Mouse (Mus musculus): ENCODE data around the gene Cnga2. TPM values are rescaled to one million over a fixed set of nuclear protein-coding genes. Genes with fewer than 3 reads are reported as not detected.
"Not testable (repeated sequence)": the region's sequence is repeated elsewhere in the genome, so short reads cannot be mapped to it uniquely, and the experiment has no call there.

Cnga2 gene
- polyA plus RNA-seq, 1 experiment, result not detected

DNA sequence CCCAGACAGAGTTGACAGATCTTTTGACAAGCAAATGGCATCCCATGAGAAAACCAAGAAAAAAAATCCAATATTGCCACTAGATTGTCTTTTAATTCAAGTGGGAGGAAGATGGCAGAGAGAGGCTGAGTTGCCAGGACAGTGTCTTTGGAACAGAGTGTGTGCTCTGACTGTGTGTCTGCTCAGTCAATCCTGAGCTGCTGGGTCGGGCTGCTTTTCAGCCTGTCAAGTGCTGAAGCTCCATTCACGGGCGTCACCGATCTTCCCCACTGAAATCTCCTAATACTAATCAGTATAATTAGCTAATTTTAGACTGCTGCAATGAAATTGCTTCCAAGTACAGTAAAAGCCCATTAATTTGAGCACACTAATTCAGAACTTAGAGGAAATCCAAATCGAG lies 20.3 kb upstream of the Cnga2 start:
- Histone ChIP-seq H3K27ac (ENCODE audit: insufficient read depth, low read depth, low read length) (no peak overlapping the region), H3K4me3 (ENCODE audit: low read depth, low read length) (no peak overlapping the region), H3K4me1 (ENCODE audit: control insufficient read depth, insufficient read depth, insufficient read length, low read length) (no peaks in the 10 kb centered on the region), H3K27me3 (ENCODE audit: control insufficient read depth, insufficient read depth, low read length) (no peaks in the 10 kb centered on the region), H3K36me3 (ENCODE audit: control insufficient read depth, insufficient read depth, low read length) (no peaks in the 10 kb centered on the region)
- WGBS, result 72% methylated on average over 5 of the region's 5 CpGs
- TF ChIP-seq CTCF (IDR thresholded peaks at IDR 0.05; ENCODE audit: extremely low read depth, insufficient read length, insufficient replicate concordance, low read depth, low read length), result no peak
- no peak for TF ChIP-seq POLR2A (IDR thresholded peaks at IDR 0.05; ENCODE audit: low read depth, low read length)

DNA sequence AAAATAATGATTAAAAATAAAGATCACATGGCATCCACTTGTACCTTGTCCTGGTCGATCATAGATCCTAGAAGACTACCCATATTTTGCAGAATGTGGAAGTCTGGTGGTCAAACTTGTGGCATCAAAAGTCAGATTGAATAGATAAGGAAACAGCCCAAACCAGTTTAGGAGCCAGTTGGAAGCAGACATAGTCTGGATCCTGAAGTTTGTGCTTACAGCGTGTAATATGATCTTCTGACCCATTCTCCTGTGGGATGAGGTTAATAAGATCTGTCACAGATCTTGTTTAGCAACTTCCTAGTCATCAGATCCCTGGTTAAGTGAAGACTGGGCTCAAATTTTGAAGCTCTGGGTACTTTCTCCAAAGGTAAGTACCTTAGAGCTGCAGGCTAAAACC lies 19.0 kb upstream of the Cnga2 start, which contains the start of gene Fate1:
Gene Fate1, plus strand, starts transcription at position 301 of the 400 bp plus-strand sequence.
- H3K4me3 ChIP-seq (ENCODE audit: low read depth, low read length), result no peak within 1 kb of the TSS
- no peaks in the 10 kb centered on the region for H3K36me3 ChIP-seq (ENCODE audit: control insufficient read depth, insufficient read depth, low read length)
- H3K4me1 ChIP-seq (ENCODE audit: control insufficient read depth, insufficient read depth, insufficient read length, low read length), result no peaks in the 10 kb centered on the region
- H3K27ac ChIP-seq (ENCODE audit: insufficient read depth, low read depth, low read length), result no peak within 1 kb of the TSS
- WGBS, result 56% methylated on average over 2 of the region's 2 CpGs
- TF ChIP-seq POLR2A (IDR thresholded peaks at IDR 0.05; ENCODE audit: low read depth, low read length), result no peak
- TF ChIP-seq CTCF (IDR thresholded peaks at IDR 0.05; ENCODE audit: extremely low read depth, insufficient read length, insufficient replicate concordance, low read depth, low read length), result no peak
- H3K27me3 ChIP-seq (ENCODE audit: control insufficient read depth, insufficient read depth, low read length), result no peaks in the 10 kb centered on the region

DNA sequence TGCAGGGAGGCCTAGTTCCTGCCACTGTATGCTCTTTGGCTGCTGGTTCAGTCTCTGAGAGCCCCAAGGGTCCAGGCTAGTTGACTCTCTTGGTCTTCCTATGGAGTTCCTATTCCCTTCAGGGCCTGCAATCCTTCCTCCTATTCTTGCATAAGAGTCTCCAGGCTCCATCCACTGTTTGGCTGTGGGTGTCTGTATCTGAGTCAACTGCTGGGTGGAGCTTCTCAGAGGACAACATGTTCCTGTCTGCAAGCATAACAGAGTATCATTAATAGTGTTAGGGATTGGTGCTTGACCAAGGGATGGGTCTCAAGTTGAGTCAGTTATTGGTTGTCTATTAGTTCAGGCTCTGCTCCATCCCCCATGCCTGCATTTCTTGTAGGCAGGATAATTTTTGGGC lies 14.0 kb upstream of the Cnga2 start:
- H3K36me3 ChIP-seq (ENCODE audit: control insufficient read depth, insufficient read depth, low read length); H3K27me3 ChIP-seq (ENCODE audit: control insufficient read depth, insufficient read depth, low read length); H3K27ac ChIP-seq (ENCODE audit: insufficient read depth, low read depth, low read length); H3K4me1 ChIP-seq (ENCODE audit: control insufficient read depth, insufficient read depth, insufficient read length, low read length); H3K4me3 ChIP-seq (ENCODE audit: low read depth, low read length): not testable (repeated sequence)

GRCm38 (mm10) chrX:71980443-71980842 lies 11.2 kb upstream of the Cnga2 start:
- Histone ChIP-seq H3K4me1 (ENCODE audit: control insufficient read depth, insufficient read depth, insufficient read length, low read length) (no peaks in the 10 kb centered on the region), H3K4me3 (ENCODE audit: low read depth, low read length) (no peak overlapping the region), H3K36me3 (ENCODE audit: control insufficient read depth, insufficient read depth, low read length) (no peaks in the 10 kb centered on the region), H3K27me3 (ENCODE audit: control insufficient read depth, insufficient read depth, low read length) (no peaks in the 10 kb centered on the region), H3K27ac (ENCODE audit: insufficient read depth, low read depth, low read length) (no peak overlapping the region)
- WGBS, result 40% methylated on average over 3 of the region's 3 CpGs
- TF ChIP-seq POLR2A (IDR thresholded peaks at IDR 0.05; ENCODE audit: low read depth, low read length) (no peak), CTCF (IDR thresholded peaks at IDR 0.05; ENCODE audit: extremely low read depth, insufficient read length, insufficient replicate concordance, low read depth, low read length) (no peak)

DNA sequence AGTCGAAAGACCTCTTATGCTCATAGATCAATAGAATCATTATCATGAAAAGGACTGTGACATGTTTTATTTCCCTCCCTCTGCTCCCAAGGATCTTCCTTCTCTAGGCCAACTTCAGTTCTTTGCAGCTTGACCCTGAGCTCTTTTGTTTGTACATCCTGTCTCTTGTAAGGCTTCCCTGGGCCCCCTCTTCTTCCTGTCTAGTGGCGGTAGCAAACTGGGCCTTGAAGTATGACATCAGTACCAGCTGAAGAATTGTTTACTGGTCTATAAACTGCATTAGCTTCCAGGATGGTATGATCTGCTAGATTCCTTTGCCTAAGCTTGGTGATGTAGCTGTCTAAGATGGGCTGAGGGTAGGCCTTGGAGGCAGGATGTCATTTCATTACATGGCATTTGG lies 10.3 kb upstream of the Cnga2 start:
- Histone ChIP-seq H3K27me3 (ENCODE audit: control insufficient read depth, insufficient read depth, low read length) (no peaks in the 10 kb centered on the region), H3K4me3 (ENCODE audit: low read depth, low read length) (no peak overlapping the region), H3K4me1 (ENCODE audit: control insufficient read depth, insufficient read depth, insufficient read length, low read length) (no peaks in the 10 kb centered on the region), H3K36me3 (ENCODE audit: control insufficient read depth, insufficient read depth, low read length) (no peaks in the 10 kb centered on the region), H3K27ac (ENCODE audit: insufficient read depth, low read depth, low read length) (no peak overlapping the region)
- TF ChIP-seq CTCF (IDR thresholded peaks at IDR 0.05; ENCODE audit: extremely low read depth, insufficient read length, insufficient replicate concordance, low read depth, low read length), result no peak
- TF ChIP-seq POLR2A (IDR thresholded peaks at IDR 0.05; ENCODE audit: low read depth, low read length), result no peak
- 85% methylated on average over 2 of the region's 2 CpGs for WGBS

DNA sequence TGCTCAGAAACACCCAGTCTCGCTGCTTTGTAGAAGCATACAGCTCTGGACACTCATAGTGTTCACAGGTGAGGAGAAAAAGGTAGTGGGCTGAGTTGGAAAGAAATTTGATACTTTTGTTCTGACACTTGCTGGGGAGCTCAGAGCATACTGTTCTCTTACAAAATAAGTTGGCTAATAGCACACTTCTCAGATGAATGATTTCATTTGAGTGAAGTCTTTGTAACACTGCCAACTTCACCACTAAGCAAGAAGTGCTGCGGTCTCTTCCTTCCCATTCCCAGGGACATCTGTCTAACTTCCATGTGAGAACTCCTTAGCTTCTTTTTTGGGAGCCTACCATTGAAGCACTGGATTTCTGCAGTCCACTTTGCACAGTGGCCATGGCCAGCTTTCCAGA lies 8.4 kb upstream of the Cnga2 start:
- H3K27me3 ChIP-seq (ENCODE audit: control insufficient read depth, insufficient read depth, low read length), result no peaks in the 10 kb centered on the region
- no peak for TF ChIP-seq POLR2A (IDR thresholded peaks at IDR 0.05; ENCODE audit: low read depth, low read length)
- TF ChIP-seq CTCF (IDR thresholded peaks at IDR 0.05; ENCODE audit: extremely low read depth, insufficient read length, insufficient replicate concordance, low read depth, low read length), result no peak
- no peaks in the 10 kb centered on the region for H3K36me3 ChIP-seq (ENCODE audit: control insufficient read depth, insufficient read depth, low read length)
- no peak overlapping the region for H3K4me3 ChIP-seq (ENCODE audit: low read depth, low read length)
- H3K27ac ChIP-seq (ENCODE audit: insufficient read depth, low read depth, low read length), result no peak overlapping the region
- no peaks in the 10 kb centered on the region for H3K4me1 ChIP-seq (ENCODE audit: control insufficient read depth, insufficient read depth, insufficient read length, low read length)
- WGBS, result 73% methylated on average over 2 of the region's 2 CpGs

DNA sequence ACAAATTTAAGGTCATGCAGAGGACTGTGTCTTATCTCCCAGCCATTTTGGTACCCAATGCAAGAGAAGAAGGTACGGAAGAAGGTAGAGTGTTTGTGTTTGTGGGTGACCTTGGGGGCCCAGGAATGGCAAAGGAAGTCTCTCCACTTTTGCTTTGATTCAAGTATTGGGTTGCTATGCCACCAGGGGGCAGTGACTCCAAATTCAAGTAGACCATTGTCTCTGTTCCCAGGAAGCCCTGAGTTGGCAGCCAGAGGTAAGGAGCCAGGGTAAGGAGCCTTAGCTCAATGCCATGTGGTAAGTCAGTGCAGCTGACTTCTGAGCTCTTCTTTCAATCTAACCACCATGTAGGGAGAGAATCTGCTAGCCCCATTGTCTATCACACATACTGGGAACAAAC lies 7.9 kb upstream of the Cnga2 start:
- Histone ChIP-seq H3K36me3 (ENCODE audit: control insufficient read depth, insufficient read depth, low read length) (no peaks in the 10 kb centered on the region), H3K4me1 (ENCODE audit: control insufficient read depth, insufficient read depth, insufficient read length, low read length) (no peaks in the 10 kb centered on the region), H3K27me3 (ENCODE audit: control insufficient read depth, insufficient read depth, low read length) (no peaks in the 10 kb centered on the region), H3K27ac (ENCODE audit: insufficient read depth, low read depth, low read length) (no peak overlapping the region), H3K4me3 (ENCODE audit: low read depth, low read length) (no peak overlapping the region)
- 76% methylated on average over 1 of the region's 1 CpGs for WGBS
- TF ChIP-seq CTCF (IDR thresholded peaks at IDR 0.05; ENCODE audit: extremely low read depth, insufficient read length, insufficient replicate concordance, low read depth, low read length), result peak; percentile 9; the same call in 1 of the 2 replicates
- no peak for TF ChIP-seq POLR2A (IDR thresholded peaks at IDR 0.05; ENCODE audit: low read depth, low read length)

- no peaks in the 10 kb centered on the region for H3K36me3 ChIP-seq (ENCODE audit: control insufficient read depth, insufficient read depth, low read length)
- H3K4me1 ChIP-seq (ENCODE audit: control insufficient read depth, insufficient read depth, insufficient read length, low read length), result no peaks in the 10 kb centered on the region
- TF ChIP-seq CTCF (IDR thresholded peaks at IDR 0.05; ENCODE audit: extremely low read depth, insufficient read length, insufficient replicate concordance, low read depth, low read length) (no peak), POLR2A (IDR thresholded peaks at IDR 0.05; ENCODE audit: low read depth, low read length) (no peak)
- H3K4me3 ChIP-seq (ENCODE audit: low read depth, low read length), result no peak overlapping the region
- WGBS, result 37% methylated on average over 1 of the region's 1 CpGs
- no peak overlapping the region for H3K27ac ChIP-seq (ENCODE audit: insufficient read depth, low read depth, low read length)
- H3K27me3 ChIP-seq (ENCODE audit: control insufficient read depth, insufficient read depth, low read length), result no peaks in the 10 kb centered on the region
These were observed 4.3 kb downstream of the Cnga2 start for GRCm38 (mm10) chrX:71995972-71996371.
